Mouse (Mus musculus): ENCODE results near the gene Cdkal1. TPM values are rescaled to one million over a fixed set of nuclear protein-coding genes. Genes with fewer than 3 reads are reported as not detected.

Cdkal1 gene
- polyA plus RNA-seq, 1 experiment from 2014 or later, result 33.9 TPM

DNA sequence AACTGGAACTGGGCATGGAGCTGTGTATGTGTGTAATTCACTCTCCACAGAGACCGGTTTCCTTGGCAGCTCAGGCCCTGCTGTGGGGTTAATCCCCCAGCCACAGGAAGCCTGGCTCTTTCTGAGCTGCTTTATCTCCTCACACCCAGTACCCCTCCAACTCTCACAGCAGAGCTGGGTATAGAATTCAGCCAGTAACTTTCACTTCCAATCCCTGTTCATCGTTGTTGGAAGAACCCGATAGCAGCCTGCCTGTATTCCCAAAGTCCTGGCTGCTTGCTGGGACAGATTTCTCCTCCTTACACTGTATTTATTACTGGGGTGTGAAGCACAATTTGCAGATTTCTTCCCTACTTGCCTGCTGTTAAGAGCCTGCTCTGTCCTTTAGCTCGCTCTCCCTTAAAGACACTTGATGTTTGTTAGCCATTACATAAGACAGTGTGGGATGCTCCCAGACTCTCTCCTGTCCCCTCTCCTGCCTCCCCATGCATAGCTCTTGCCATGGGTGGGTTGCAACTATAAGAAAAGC, 581.7 kb downstream of the Cdkal1 start:
- H3K27ac ChIP-seq, result peak overlapping the region; percentile 76
- 0 out of 2 replicates have a peak overlapping the region, but pooled peaks have one; percentile 41 for H3K9ac ChIP-seq
- H3K4me3 ChIP-seq (replicated peaks), result no peak overlapping the region
- 19% methylated on average over 4 of the region's 4 CpGs for WGBS
- ATAC-seq (ENCODE audit: low FRiP score), result peak; percentile 52
- peaks cover 23% of the 10 kb centered on the region for H3K4me1 ChIP-seq
- no peaks in the 10 kb centered on the region for H3K36me3 ChIP-seq (replicated peaks)
- no peaks in the 10 kb centered on the region for H3K9me3 ChIP-seq
- H3K27me3 ChIP-seq, result no peaks in the 10 kb centered on the region
- H3K4me2 ChIP-seq, result peak overlapping the region; percentile 8; the same call in 1 of the 2 replicates

DNA sequence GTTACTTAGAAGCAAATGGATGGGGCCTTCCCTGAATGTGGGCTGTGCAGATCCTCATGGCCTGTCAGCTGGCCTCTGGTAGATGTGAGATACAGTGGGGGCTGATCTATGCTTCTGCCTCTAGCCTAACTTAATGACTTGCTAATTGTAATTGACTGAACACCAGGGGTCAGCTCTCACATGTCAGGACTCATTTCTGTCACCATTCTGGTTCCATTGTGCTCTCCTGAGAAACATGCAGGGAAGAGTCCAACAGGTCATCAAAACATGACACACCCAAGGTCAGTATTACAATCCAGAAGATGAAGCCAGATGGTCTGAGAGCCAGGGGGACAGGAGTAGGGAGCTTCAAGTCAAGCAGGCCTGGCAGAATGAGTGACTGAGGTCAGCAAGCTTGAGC, 584.0 kb downstream of the Cdkal1 start:
- H3K9ac ChIP-seq, result no peak overlapping the region
- H3K4me2 ChIP-seq, result no peak overlapping the region
- no peak overlapping the region for H3K27ac ChIP-seq
- no peaks in the 10 kb centered on the region for H3K9me3 ChIP-seq
- H3K36me3 ChIP-seq (replicated peaks), result no peaks in the 10 kb centered on the region
- no peaks in the 10 kb centered on the region for H3K27me3 ChIP-seq
- ATAC-seq (ENCODE audit: low FRiP score), result peak; percentile 53; the same call in 1 of the 2 replicates
- H3K4me1 ChIP-seq, result peaks cover 15% of the 10 kb centered on the region
- H3K4me3 ChIP-seq (replicated peaks), result no peak overlapping the region

DNA sequence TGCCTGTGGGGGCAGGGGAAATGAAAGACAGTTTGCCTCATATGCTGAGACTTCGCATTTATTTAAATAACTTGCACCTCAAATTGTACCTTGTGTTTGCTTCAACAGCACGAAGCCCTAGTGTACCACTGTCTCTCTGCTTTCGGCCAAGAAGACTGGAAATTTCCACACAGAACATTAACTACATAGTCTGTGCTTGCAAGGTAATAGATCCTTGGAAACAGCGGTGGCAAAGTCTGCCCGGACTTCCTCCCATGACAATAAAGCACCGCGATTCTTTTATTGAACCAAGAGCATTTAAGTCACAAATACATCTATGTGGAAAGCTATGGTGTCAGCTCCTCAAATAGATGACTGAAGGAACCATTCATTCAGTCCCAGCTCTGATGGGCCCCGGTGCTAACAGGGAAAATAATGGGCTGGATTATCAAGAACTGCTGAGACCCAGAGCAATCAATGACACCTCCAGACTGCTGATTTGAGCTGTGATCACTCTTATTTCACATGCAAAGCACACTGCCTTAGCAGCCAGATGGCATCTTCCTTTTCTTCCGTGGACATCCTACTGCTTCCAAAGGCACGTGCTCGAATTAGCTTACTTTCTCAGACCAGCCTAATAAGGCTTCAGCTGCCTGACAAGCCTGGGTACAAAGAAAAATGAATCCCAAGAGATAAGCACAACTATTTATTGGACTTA, 591.3 kb downstream of the Cdkal1 start:
- Histone ChIP-seq H3K36me3 (replicated peaks) (no peaks in the 10 kb centered on the region), H3K4me1 (peaks cover 7% of the 10 kb centered on the region), H3K9me3 (no peaks in the 10 kb centered on the region), H3K4me3 (replicated peaks) (no peak overlapping the region), H3K9ac (no peak overlapping the region), H3K27me3 (no peaks in the 10 kb centered on the region), H3K27ac (peak overlapping the region; percentile 75), H3K4me2 (no peak overlapping the region)
- peak; percentile 49 for ATAC-seq (ENCODE audit: low FRiP score)
- 70% methylated on average over 11 of the region's 11 CpGs for WGBS

DNA sequence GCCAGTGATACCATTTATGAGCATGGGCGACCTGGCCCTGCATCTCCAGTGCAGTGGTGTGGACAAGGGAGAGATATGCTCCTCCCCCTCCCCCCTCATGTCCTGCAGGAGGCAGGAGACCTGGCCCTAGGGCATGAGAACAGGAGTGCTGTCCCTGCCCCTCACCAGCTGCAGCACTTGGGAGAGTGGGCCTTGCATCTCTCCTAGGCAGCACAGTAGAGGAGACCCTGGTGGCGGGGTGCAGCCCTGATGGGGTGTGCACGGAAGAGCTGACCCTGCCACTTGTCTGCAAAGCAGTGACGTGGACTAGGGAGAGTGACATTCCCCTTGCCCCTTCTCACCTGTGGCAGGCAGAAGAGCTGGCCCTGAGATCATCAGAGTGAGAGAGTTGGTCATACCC, 593.3 kb downstream of the Cdkal1 start:
- no peaks in the 10 kb centered on the region for H3K9me3 ChIP-seq
- no peaks in the 10 kb centered on the region for H3K27me3 ChIP-seq
- no peak overlapping the region for H3K4me2 ChIP-seq
- H3K4me1 ChIP-seq, result peaks cover 7% of the 10 kb centered on the region
- no peak overlapping the region for H3K9ac ChIP-seq
- H3K36me3 ChIP-seq (replicated peaks), result no peaks in the 10 kb centered on the region
- no peak overlapping the region for H3K4me3 ChIP-seq (replicated peaks)
- ATAC-seq (ENCODE audit: low FRiP score), result no peak
- WGBS, result 92% methylated on average over 4 of the region's 4 CpGs
- no peak overlapping the region for H3K27ac ChIP-seq

DNA sequence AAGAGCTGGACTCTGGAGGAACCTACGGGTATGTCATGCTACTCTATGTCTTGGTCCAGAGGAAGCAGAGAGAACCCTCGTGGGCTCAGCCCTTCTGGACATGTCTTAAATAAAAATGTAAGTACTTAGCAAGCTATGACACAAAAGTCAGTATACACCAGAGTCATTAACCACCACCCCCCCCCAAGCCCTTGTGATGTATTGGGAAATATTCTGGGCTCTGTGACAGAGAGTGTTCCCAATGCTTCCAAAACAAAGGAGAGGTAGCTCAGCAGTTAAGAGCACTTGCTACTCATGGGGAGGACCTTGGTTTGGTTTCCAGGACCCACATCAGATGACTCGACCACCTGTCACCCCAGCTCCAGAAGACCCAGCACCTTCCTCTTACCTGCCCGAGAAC, 606.9 kb downstream of the Cdkal1 start:
- Histone ChIP-seq H3K9me3 (no peaks in the 10 kb centered on the region), H3K36me3 (replicated peaks) (no peaks in the 10 kb centered on the region), H3K27ac (no peak overlapping the region), H3K4me3 (replicated peaks) (no peak overlapping the region), H3K9ac (no peak overlapping the region), H3K4me2 (no peak overlapping the region), H3K4me1 (no peaks in the 10 kb centered on the region), H3K27me3 (no peaks in the 10 kb centered on the region)
- WGBS, result 86% methylated on average over 4 of the region's 4 CpGs
- no peak for ATAC-seq (ENCODE audit: low FRiP score)

DNA sequence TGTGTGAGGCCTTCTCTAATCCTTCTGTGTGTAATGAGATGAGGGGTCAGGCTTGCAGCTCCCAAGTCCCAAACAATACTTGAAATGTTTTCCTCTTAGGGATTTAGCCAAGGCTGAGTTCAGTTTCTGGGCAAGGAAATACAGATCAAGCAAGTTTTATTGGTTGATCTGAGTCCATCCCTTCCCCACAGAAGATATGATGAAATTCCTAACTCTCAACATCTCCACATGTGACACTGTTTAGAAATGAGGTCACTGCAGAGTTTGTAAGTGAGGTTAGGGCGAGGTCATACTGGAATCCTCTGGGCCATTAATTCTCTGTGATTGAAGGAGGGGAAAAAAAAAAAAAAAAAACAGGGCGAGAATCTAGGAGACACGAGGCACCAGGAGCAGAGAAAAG, 607.7 kb downstream of the Cdkal1 start:
- no peak overlapping the region for H3K27ac ChIP-seq
- H3K4me3 ChIP-seq (replicated peaks), result no peak overlapping the region
- no peaks in the 10 kb centered on the region for H3K27me3 ChIP-seq
- 76% methylated on average over 3 of the region's 3 CpGs for WGBS
- no peaks in the 10 kb centered on the region for H3K36me3 ChIP-seq (replicated peaks)
- H3K9me3 ChIP-seq, result no peaks in the 10 kb centered on the region
- ATAC-seq (ENCODE audit: low FRiP score), result no peak
- no peaks in the 10 kb centered on the region for H3K4me1 ChIP-seq
- no peak overlapping the region for H3K9ac ChIP-seq
- H3K4me2 ChIP-seq, result no peak overlapping the region

DNA sequence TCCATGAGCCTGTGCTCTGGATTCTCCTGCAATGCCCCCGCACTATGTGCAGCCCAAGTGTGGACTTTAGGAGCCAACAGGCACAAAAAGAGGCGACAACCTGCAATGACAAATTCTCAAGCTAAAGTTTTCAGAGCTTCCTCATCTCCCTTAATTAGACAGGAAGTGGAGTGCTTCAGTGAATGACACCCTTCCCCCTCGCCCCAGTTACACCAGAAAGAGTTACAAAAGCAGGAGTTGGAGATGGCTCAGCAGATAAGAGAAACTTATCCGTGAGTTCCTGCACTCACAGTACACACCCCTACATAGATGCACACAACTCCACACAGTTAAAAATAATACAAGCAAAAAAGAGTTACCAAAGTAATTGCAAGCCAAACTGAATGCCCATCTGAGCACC, 620.4 kb downstream of the Cdkal1 start:
- Histone ChIP-seq H3K4me1 (no peaks in the 10 kb centered on the region), H3K9ac (no peak overlapping the region), H3K27ac (no peak overlapping the region), H3K4me3 (replicated peaks) (no peak overlapping the region), H3K9me3 (peaks cover 9% of the 10 kb centered on the region; the same call in 1 of the 2 replicates), H3K36me3 (replicated peaks) (no peaks in the 10 kb centered on the region), H3K4me2 (no peak overlapping the region), H3K27me3 (no peaks in the 10 kb centered on the region)
- ATAC-seq (ENCODE audit: low FRiP score), result no peak
- 82% methylated on average over 4 of the region's 4 CpGs for WGBS

DNA sequence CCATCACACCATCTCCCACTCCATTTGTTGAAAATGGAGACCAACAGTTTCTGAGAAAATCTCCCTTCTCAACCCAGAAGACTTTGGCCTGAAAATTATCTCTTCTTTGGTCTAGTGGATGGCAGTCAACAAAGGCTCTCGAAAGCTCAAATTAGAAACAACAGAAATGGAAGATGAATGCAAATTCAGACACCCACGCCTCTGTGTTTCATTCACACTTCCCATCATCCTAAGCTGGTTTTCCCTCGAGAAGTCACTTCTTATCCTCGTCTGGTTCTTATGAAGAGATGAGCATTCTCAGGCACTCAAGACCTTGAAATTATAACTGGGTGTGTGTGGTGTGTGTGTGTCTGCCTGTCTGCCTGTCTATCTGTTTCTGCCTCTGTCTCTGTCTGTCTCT, 621.0 kb downstream of the Cdkal1 start:
- Histone ChIP-seq H3K36me3 (replicated peaks) (no peaks in the 10 kb centered on the region), H3K4me2 (no peak overlapping the region), H3K4me3 (replicated peaks) (no peak overlapping the region), H3K4me1 (no peaks in the 10 kb centered on the region), H3K27ac (no peak overlapping the region), H3K27me3 (no peaks in the 10 kb centered on the region), H3K9me3 (peaks cover 9% of the 10 kb centered on the region; the same call in 1 of the 2 replicates), H3K9ac (no peak overlapping the region)
- 84% methylated on average over 4 of the region's 4 CpGs for WGBS
- ATAC-seq (ENCODE audit: low FRiP score), result no peak

DNA sequence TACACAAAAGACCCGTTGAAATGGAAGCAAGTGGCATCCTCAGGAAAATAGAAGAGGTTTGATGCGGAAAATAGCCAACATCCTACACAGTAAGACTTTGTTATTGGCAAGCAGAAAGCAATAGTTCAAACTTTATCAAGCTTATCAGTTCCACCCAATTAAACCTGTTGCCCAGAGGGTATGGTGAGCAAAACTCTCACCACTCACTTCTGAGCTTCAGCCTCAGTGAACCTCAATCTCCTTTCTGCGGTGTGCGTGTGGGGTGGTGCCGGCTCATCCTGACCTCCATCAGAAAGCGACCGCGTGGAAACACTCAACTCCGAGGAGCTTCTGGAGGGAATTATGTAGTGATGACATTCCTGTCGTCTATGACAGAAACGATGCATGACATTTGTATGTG, 621.5 kb downstream of the Cdkal1 start:
- H3K4me1 ChIP-seq, result no peaks in the 10 kb centered on the region
- no peak overlapping the region for H3K27ac ChIP-seq
- H3K9ac ChIP-seq, result no peak overlapping the region
- no peak for ATAC-seq (ENCODE audit: low FRiP score)
- H3K4me2 ChIP-seq, result no peak overlapping the region
- H3K27me3 ChIP-seq, result no peaks in the 10 kb centered on the region
- H3K9me3 ChIP-seq, result peaks cover 9% of the 10 kb centered on the region; the same call in 1 of the 2 replicates
- no peak overlapping the region for H3K4me3 ChIP-seq (replicated peaks)
- no peaks in the 10 kb centered on the region for H3K36me3 ChIP-seq (replicated peaks)
- WGBS, result 70% methylated on average over 11 of the region's 11 CpGs

DNA sequence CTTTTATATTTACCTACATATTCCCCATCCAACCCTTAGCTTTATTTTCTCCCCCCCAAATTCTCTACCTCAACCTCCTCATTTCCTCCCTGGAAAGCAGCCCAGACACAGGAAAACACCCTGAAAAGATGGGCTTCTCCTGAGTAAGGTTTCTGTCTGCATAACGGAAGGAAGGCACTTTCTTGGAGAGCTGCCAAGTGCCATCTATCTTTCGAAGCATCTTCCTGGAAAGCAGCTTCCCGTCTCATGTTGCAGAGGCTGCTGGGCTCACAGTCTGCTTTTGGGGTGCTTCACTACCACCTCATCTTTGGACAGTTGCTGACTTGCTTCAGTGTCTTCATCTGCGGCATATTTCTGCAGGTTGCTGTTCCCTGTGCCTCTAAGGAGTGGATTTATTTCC, 622.8 kb downstream of the Cdkal1 start:
- WGBS, result 66% methylated on average over 4 of the region's 4 CpGs
- ATAC-seq (ENCODE audit: low FRiP score), result no peak
- Histone ChIP-seq H3K27me3 (no peaks in the 10 kb centered on the region), H3K4me3 (replicated peaks) (no peak overlapping the region), H3K27ac (no peak overlapping the region), H3K36me3 (replicated peaks) (no peaks in the 10 kb centered on the region), H3K4me2 (no peak overlapping the region), H3K9me3 (peaks cover 9% of the 10 kb centered on the region; the same call in 1 of the 2 replicates), H3K9ac (no peak overlapping the region), H3K4me1 (no peaks in the 10 kb centered on the region)

DNA sequence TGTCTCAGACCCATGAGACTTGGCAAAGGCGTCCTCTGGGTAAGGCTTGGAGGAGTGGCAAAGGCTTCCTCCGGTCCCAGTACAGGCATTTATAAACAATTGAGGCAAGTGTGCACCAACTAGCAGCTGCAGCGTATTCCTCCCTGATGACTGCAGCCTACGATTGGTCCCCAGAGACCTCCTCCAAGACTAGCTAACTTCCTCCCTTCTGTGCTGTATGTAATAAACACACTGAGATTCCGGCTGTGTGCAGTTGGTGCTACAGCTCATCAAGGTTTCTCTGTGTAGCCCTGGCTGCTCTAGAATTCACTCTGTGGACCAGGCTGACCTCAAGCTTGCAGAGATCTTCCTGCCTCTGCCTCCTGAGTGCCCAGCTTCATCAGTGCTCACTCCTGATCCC, 630.7 kb downstream of the Cdkal1 start:
- no peak for ATAC-seq (ENCODE audit: low FRiP score)
- Histone ChIP-seq H3K27ac (no peak overlapping the region), H3K9me3 (0 out of 2 replicates have a peak, but pooled peaks cover 3% of the 10 kb centered on the region), H3K36me3 (replicated peaks) (no peaks in the 10 kb centered on the region), H3K4me1 (peaks cover 16% of the 10 kb centered on the region), H3K4me2 (no peak overlapping the region), H3K27me3 (peaks cover 23% of the 10 kb centered on the region), H3K4me3 (replicated peaks) (no peak overlapping the region), H3K9ac (no peak overlapping the region)
- WGBS, result 87% methylated on average over 5 of the region's 5 CpGs

DNA sequence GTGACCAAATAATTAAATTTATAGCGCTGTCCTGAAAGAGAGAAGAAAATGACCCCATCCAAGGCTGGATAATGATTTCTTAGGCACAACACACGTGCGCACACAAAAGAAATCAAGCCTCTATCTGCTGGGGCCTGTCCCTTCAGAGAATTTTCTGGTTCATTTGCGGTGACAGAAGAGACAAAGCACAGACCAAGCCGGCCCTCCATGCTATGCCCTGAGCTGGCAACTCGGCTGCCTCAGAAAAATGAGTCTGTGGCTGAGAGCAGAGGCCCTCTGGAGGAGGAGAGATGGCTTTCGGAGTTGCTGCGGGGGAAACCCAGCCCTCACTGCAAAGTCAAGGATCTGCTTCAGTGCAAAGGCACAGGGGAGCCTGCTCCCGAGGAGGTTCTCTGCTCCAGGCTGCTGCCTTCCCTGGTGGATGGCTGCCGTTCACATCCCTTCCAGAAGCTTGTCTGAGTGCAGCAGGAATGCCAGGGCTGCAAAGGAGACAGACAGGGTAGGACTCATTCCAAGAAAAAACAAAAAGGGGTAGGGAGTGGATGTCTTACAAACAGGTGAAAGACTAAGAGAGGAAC, 633.1 kb downstream of the Cdkal1 start:
- Histone ChIP-seq H3K4me3 (replicated peaks) (no peak overlapping the region), H3K9me3 (0 out of 2 replicates have a peak, but pooled peaks cover 3% of the 10 kb centered on the region), H3K4me1 (peaks cover 16% of the 10 kb centered on the region), H3K27me3 (peaks cover 31% of the 10 kb centered on the region), H3K9ac (no peak overlapping the region), H3K4me2 (peak overlapping the region; percentile 8; the same call in 1 of the 2 replicates), H3K36me3 (replicated peaks) (no peaks in the 10 kb centered on the region), H3K27ac (peak overlapping the region; percentile 86)
- WGBS, result 2% methylated on average over 10 of the region's 10 CpGs
- ATAC-seq (ENCODE audit: low FRiP score), result peak; percentile 92

DNA sequence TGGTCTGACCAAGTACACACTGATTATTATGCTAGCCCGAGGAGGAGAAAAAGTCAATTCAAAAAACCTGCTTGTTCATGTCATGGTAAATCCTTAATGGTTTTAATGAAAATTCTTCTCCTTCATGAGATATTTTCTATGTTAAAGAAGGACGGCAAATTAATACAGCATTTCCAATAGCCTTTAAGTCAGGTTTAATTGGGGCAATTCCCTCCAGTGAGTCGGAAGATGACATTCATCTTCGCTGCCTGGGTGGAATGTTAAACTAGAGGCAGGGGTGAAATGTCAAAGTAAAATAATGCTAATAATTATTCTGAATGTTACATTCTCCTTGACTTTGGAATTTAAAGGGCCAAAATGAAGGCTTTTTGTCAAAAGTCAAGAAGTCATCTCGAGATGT, 633.8 kb downstream of the Cdkal1 start:
- no peak for ATAC-seq (ENCODE audit: low FRiP score)

More for the DNA sequence above, 633.8 kb downstream of the Cdkal1 start:
- Histone ChIP-seq H3K4me2 (no peak overlapping the region), H3K4me1 (peaks cover 16% of the 10 kb centered on the region), H3K9ac (no peak overlapping the region), H3K36me3 (replicated peaks) (no peaks in the 10 kb centered on the region), H3K4me3 (replicated peaks) (no peak overlapping the region), H3K27me3 (peaks cover 28% of the 10 kb centered on the region), H3K27ac (peak overlapping the region; percentile 46; the same call in 1 of the 2 replicates), H3K9me3 (0 out of 2 replicates have a peak, but pooled peaks cover 3% of the 10 kb centered on the region)
- 39% methylated on average over 5 of the region's 5 CpGs for WGBS
